Mouse (Mus musculus): ENCODE data around the gene Creb3l1.

Gene Creb3l1

DNA sequence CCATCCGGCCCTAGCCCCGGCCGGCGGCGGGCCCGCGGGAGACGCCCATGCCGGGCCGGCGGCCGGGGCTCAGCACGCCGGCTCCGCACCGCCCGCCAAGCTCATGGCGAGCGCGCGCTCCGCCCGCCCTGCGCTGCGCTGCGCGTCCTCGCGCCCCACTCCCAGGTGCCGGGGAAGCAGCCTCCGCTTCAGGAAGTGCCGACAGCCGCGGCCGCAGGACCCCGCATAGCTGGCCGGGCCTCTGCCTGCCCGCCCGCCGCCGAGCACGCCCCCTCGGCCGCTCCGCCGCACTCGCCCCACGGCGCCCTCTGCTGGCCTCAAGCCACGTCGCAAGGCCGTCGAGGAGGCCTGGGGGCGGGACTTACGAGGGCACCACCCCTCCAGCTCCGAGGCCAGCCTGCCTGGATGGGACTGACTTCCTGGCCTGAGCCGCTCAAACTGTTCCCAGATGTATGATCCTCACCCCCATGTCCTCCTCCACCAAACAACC, 60.8 kb downstream of the Creb3l1 start:
- DNase-seq (ENCODE audit: low spot score), result peak; percentile 90

DNA sequence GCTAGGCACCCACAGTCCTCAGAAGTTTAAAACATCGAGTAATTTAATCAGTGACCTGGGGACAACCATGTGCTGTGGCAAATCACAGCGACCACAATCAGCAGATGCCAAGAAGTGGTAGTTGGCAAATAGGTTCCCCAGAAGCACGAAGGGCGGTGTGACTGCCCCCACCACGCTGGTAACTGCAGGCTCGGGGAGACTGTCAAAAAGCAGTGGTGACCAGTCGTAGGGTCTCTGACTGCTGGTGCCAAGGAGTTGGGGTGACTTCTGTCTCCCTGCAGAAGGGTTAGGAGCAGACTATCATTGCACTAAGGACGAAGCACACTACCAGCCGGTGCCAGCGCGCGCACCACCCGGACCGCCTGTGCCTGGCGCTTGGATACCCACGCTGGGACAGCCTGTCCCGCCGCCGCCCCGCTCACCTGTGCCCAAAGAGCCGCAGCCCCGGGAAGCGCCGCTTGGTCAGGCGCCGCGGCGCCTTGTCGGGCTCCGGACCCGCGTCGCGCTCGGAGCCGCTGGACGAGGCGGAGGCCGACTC, 61.4 kb downstream of the Creb3l1 start:
- no peak for DNase-seq (ENCODE audit: low spot score)

DNA sequence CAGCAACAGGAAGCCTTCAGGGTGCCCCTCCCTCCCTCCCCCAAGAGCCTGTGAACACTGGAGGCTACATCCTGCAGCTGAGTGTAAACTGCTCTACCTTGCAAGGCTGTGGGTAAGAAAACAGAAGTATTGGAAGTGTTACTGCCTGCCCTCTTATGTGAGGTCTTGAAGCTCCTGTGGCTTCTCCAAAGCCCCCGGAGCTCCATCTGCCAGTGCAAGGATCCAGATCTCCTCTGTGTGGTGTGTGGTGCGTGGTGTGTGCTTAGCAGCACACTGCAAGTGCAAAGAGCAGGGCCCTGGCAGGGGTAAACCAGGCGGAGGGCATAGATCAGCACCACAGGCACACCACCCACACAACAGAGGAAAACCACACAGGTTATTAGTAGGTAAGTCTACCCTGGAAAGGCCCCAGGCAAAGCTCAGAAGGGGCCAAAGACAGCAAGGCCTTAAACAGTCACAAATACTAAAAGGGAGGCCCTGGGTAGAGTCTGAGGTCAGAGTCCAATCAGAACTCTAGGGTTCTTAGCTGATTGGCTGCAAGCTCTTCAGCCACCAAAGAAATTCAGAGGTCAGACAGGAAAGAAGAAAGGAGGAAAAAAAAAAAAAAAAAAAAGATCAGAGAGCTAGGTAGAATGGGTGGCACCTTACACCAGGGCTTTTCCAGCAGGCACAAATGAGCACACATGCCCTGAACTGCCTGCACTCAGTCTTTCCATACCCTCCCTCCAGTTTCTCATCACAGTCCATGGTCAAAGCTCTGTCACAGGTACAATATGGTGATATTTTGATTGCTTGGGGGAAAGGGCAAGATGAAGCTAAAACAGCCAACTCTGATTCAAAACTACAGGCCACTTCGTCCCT, 62.2 kb downstream of the Creb3l1 start:
- DNase-seq (ENCODE audit: low spot score), result no peak

GRCm38 (mm10) chr2:91960459-91960858, 63.8 kb downstream of the Creb3l1 start:
- DNase-seq (ENCODE audit: low spot score), result no peak

DNA sequence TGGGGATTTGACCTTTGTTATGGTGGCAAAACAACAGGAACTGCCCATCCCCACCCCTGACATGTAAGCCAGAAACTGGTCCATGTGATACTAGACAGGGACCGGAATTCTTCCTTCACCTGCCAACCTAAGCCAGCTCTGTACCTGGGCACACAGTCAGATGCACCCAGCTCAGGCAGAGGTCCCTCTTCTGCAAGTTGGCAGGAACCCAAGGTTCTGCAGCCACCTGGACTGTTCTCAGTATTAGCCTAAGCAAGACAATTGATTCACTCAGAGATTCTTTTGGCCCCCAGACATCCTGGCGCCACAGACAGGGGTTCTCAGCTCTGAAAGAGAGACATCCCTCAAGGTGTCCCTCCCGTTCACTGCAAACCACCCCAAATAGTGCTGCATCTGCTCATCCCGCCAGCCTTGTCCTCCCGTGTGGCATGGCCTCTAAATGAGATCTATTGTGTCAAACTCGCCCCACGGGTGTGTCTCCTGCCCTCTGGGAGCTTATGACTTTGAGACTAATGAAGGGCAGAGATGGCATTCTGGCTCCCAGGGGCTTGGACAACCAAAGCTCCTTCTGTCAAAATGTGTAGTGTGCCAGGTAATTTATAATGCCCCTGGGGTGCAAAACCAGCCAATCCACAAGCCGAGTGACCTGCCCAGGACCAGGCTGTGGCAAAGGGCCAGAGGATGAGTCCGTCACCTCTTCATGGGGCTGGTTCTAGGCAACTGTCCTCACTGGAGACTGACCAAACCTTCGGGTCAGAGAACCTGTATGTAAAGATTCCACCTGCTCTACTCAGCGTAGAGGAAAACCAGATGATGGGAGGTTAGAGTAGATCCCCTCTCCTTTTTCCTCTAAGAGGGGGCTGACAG, 64.5 kb downstream of the Creb3l1 start:
- no peak for DNase-seq (ENCODE audit: low spot score)

- no peak for DNase-seq (ENCODE audit: low spot score)
Observed at GRCm38 (mm10) chr2:91958701-91959457, 65.4 kb downstream of the Creb3l1 start.

- no peak for DNase-seq (ENCODE audit: low spot score)
Observed at GRCm38 (mm10) chr2:91958049-91958448, 66.3 kb downstream of the Creb3l1 start.

DNA sequence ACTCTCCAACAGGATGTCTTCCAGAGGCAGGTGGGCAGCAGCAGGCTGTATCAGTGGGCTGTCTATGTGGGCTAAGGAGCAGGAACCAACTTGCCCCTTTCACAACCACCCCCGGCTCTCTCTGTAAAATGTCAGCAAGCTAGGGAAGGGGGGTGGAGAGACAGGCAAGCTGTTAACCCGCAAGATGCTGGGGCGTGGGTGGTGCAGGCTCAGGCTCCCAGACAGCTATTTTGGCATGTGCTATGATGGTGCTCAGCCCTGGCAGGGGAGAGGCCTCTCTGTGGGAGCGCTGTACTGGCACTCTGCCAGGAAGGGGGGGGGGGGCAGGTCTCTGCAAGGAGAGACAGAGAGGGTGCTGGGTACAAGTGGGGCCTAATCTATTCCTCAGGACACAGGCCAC, 67.2 kb downstream of the Creb3l1 start:
- peak; percentile 77 for DNase-seq (ENCODE audit: low spot score)

DNA sequence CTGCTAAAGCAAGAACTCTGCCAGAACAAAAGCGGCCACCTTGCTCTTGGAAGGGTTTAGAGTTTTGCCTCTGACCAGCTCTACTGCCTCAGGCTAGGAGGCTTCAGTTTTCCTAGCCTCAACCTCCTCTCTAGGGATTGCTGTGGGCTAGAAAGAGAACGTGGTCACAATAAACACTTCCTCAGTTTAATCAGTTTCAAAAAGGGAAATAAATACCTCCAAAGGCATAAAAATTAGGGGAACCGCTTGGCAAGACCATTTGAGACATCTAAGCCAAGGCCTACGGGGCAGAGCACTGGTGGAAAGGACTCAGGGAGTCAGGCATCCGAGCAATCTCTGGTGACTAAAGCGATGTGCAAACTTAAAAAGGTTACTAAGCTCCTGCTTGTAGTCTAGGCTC, 68.4 kb downstream of the Creb3l1 start:
- DNase-seq (ENCODE audit: low spot score), result no peak

DNA sequence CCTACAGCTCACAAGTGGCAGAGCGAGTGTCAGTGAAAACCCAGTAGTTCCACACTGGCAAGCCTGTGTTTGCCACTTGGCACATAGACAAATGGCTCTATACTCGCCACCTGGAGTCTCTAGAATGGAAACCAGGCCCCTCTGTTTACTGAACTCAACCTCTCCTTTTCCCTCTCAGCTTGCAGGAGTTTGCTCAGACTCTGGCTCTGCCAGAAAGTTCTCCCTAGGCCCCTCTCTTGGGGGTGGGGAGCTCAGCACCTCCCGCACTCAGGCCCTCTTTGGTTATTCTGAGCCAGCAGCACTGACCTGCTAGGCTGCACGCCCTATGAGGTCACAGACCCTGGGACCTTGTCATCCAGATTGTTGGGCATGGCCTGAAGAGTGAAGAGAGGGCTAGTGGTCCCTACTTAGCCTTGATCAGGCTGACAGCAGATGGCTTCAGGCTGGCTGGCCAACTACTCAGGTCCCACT, 69.1 kb downstream of the Creb3l1 start:
- DNase-seq (ENCODE audit: low spot score), result no peak

- no peak for DNase-seq (ENCODE audit: low spot score)
Observed at GRCm38 (mm10) chr2:91953825-91954224, 70.5 kb downstream of the Creb3l1 start.

DNA sequence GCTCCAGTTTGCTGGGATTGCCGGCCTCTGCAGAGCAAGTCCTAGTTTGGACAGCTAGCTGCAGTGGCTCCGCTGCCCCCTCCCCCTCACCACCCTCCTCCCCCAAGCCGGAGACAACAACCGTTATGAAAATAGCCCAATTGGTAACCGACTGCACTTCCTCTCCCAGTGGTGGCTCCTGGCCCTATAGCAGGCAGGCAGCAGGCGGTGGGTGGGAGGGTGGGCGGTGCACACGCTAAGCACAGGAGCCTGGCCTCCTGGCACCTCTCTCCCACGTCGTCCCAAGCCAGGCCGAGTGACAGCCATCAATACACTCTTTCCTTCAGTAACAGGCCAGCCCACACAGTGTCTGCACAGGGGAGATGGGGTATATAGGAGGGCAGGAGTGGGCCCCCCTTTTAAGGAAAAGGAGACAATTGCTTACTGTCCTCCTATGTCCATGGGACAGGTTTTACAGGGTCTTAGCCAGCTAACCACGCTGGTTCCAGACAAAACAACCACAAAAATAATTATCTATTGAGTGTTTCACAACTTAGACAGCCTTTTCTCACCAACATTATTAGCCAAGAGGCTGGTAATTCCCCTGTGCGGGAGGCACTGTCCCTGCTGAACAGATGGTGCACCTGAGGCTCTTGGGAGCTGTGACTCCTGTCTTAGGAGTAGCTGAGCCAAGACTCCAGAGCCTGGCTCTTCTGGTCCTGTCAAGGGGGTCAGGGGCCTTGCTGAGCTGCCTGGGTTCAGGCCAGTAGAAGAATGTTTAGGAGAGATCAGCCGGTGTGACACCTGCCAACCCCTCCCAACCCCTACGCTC, 73.8 kb downstream of the Creb3l1 start:
- DNase-seq (ENCODE audit: low spot score), result no peak

- DNase-seq (ENCODE audit: low spot score), result no peak
Observed at GRCm38 (mm10) chr2:91949411-91950274, 74.7 kb downstream of the Creb3l1 start.

DNA sequence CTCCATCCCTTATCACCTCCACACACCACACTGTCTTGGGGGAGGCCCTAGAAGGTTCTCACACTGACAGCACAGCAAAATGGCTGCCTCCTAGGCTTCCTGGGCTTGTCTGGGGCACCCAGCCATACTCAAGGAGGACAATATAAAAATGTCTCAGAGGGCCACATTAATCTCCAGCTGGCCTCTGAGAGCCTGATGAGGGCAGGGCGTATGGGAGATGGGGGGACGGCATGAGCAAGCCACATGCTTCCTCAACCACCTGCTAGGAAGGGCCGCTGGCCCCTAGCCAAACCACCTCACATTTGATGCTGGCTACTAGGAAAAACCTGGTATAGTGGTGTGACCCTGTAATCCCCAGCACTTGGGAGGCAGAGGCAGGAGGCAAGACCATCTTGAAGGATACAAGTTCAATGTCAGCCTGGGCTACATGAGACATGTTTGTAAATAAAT, 75.5 kb downstream of the Creb3l1 start:
- no peak for DNase-seq (ENCODE audit: low spot score)

- DNase-seq (ENCODE audit: low spot score), result no peak
Observed at GRCm38 (mm10) chr2:91948151-91948509, 76.2 kb downstream of the Creb3l1 start.

GRCm38 (mm10) chr2:91947397-91948150, 76.7 kb downstream of the Creb3l1 start:
- no peak for DNase-seq (ENCODE audit: low spot score)

GRCm38 (mm10) chr2:91946836-91947235, 77.5 kb downstream of the Creb3l1 start:
- DNase-seq (ENCODE audit: low spot score), result no peak

DNA sequence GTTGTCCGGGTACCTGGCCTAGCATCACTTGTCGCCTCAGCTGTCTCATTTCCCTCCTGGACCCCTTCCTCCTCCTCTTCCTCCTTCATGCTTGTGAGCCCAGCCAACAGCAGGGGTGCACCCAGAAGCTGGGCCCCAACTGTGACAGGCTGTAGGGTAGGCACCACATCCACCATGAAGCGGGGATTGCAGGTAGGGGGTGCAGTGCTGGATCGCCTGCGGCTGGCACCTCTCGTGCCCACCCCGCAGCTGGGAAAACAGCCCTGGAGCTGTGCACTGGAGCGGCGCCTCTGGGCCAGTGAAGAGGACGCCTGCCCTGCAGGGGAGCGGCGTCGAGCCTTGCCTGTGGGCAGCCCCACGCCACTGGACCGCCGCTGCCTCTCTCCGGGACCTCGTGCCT, 78.8 kb downstream of the Creb3l1 start, which contains the start of gene Gm9821:
Gene Gm9821 (plus strand): TSS at position 221 of the 400 bp plus-strand sequence.
- DNase-seq (ENCODE audit: low spot score), result no peak

All from layer of hippocampus, adult 9-10 months (tissue).